Comparison of ENCODE assay signal across 12 mouse cellular contexts in genomic region chr17:50467438-50467837, GRCm38 (mm10).
"Had no signal": no experiment of that assay in that cellular context is flagged by ENCODE, and none has a peak within 500 bp of the region (broad histone marks: within the 10 kb centered on the region; RNA-seq: fewer than 3 reads in every experiment).

No protein-coding gene starts in this region.

- DNase-seq: retina, postnatal 1 day; right cerebral cortex, adult 18-20 months; right cerebral cortex, postnatal 14 days; right cerebral cortex, postnatal 25 days; right cerebral cortex, postnatal 4 days; spleen, adult 18-20 months; thymus, adult 18-20 months; thymus, adult 2 months; thymus, postnatal 14 days; thymus, postnatal 25 days; thymus, postnatal 36 days; thymus, postnatal 4 days had no signal
